Mouse (Mus musculus) kidney, adult 2 months (tissue): Measurements from ENCODE around the gene Gpr137. TPM values are rescaled to one million over a fixed set of nuclear protein-coding genes. Genes with fewer than 3 reads are reported as not detected.
"Not testable (repeated sequence)": the region's sequence is repeated elsewhere in the genome, so short reads cannot be mapped to it uniquely, and the experiment has no call there.

Experiments used
- DNase-seq: peaks from one replicate; pipeline ENCODE4 v3.0.0; 2021
- H3K27ac ChIP-seq: fragments of 200-500 bp; 2 replicates; pipeline ENCODE4 v1.5.1; 2012; ENCODE audit warnings: low read depth, low read length, control low read depth, inconsistent platforms; ENCODE audit not compliant: insufficient read depth
- H3K27me3 ChIP-seq: fragments of 200-500 bp; replicated peaks from 2 replicates; pipeline ENCODE4 v1.6.1; 2012; ENCODE audit warnings: mild to moderate bottlenecking, moderate library complexity, low read length, inconsistent platforms; ENCODE audit not compliant: control insufficient read depth, insufficient read depth
- H3K36me3 ChIP-seq: fragments of 200-500 bp; 2 replicates; pipeline ENCODE4 v1.6.1; 2012; ENCODE audit warnings: mild to moderate bottlenecking, moderate library complexity, low read length, inconsistent platforms; ENCODE audit not compliant: control insufficient read depth, insufficient read depth
- H3K4me1 ChIP-seq: fragments of 200-500 bp; 2 replicates; pipeline ENCODE4 v1.6.1; 2011; ENCODE audit warnings: low read length; ENCODE audit not compliant: control insufficient read depth, insufficient read depth
- H3K4me3 ChIP-seq: fragments of 200-500 bp; 2 replicates; pipeline ENCODE4 v1.5.1; 2011; ENCODE audit warnings: mild to moderate bottlenecking, low read depth, low read length, control low read depth; ENCODE audit not compliant: insufficient read depth
- CTCF ChIP-seq: fragments of 200-500 bp; conservative IDR thresholded peaks from 2 replicates; pipeline ENCODE4 v1.5.1; 2011; ENCODE audit warnings: low read depth, mild to moderate bottlenecking, control low read depth, low read length, moderate library complexity, mixed read lengths; ENCODE audit not compliant: insufficient read depth, insufficient read length
- POLR2A ChIP-seq: fragments of 200-500 bp; IDR thresholded peaks from one replicate; pipeline ENCODE4 v1.6.1; 2011; ENCODE audit warnings: low read depth, low read length, control low read depth
- WGBS: fragments of 180-500 bp; shearing (Covaris S2); methylation state at CpG from one replicate; pipeline ENCODE4 v1.1.7; 2018; 5-methylcytosine and 5-hydroxymethylcytosine counted together
- polyA plus RNA-seq: library from polyadenylated mRNA; depleted of rRNA; stranded (reverse); fragments of >200 nt; gene quantifications from 2 replicates; pipeline ENCODE4 v1.2.3, GENCODE M21; 2012

Gene Gpr137
- polyA plus RNA-seq, 1 experiment, result 78.4 TPM

GRCm38 (mm10) chr19:6913036-6913435, 29.2 kb downstream of the Gpr137 start:
- H3K4me3 ChIP-seq, result no peak overlapping the region
- H3K27ac ChIP-seq, result no peak overlapping the region
- H3K27me3 ChIP-seq, result no peaks in the 10 kb centered on the region
- peaks cover 3% of the 10 kb centered on the region; the same call in 1 of the 2 replicates for H3K4me1 ChIP-seq
- DNase-seq, result no peak
- WGBS, result 77% methylated on average over 6 of the region's 6 CpGs
- no peak for TF ChIP-seq CTCF
- H3K36me3 ChIP-seq, result peaks cover 3% of the 10 kb centered on the region; the same call in 1 of the 2 replicates

GRCm38 (mm10) chr19:6912205-6912970, 29.9 kb downstream of the Gpr137 start:
- 85% methylated on average over 15 of the region's 15 CpGs for WGBS
- Histone ChIP-seq H3K4me3 (no peak overlapping the region), H3K27me3 (no peaks in the 10 kb centered on the region), H3K27ac (no peak overlapping the region), H3K36me3 (peaks cover 3% of the 10 kb centered on the region), H3K4me1 (peaks cover 5% of the 10 kb centered on the region; the same call in 1 of the 2 replicates)
- no peak for DNase-seq
- no peak for TF ChIP-seq CTCF
- no peak for TF ChIP-seq POLR2A

- H3K36me3 ChIP-seq, result peaks cover 3% of the 10 kb centered on the region
- no peak overlapping the region for H3K27ac ChIP-seq
- peaks cover 12% of the 10 kb centered on the region; the same call in 1 of the 2 replicates for H3K4me1 ChIP-seq
- WGBS, result 76% methylated on average over 19 of the region's 19 CpGs
- no peak for DNase-seq
- H3K4me3 ChIP-seq, result no peak overlapping the region
- H3K27me3 ChIP-seq, result no peaks in the 10 kb centered on the region
- TF ChIP-seq POLR2A (no peak), CTCF (no peak)
These were observed 30.9 kb downstream of the Gpr137 start for GRCm38 (mm10) chr19:6911101-6912074.

GRCm38 (mm10) chr19:6910306-6910705, 32.0 kb downstream of the Gpr137 start:
- not testable (repeated sequence) for H3K27me3 ChIP-seq, H3K36me3 ChIP-seq
- H3K4me1 ChIP-seq, result peaks cover 19% of the 10 kb centered on the region; the same call in 1 of the 2 replicates
- H3K4me3 ChIP-seq, result peak overlapping the region; percentile 56
- under 1% methylated on average over 30 of the region's 30 CpGs for WGBS
- DNase-seq, result peak; percentile 77
- H3K27ac ChIP-seq, result peak overlapping the region; percentile 76

- TF ChIP-seq POLR2A (peak; percentile 97), CTCF (no peak)
- DNase-seq, result peak; percentile 96
- no peaks in the 10 kb centered on the region for H3K27me3 ChIP-seq
- peak within 1 kb of the TSS; percentile 76 for H3K27ac ChIP-seq
- under 1% methylated on average over 65 of the region's 65 CpGs for WGBS
- H3K36me3 ChIP-seq, result peaks cover 3% of the 10 kb centered on the region
- H3K4me1 ChIP-seq, result peaks cover 22% of the 10 kb centered on the region; the same call in 1 of the 2 replicates
- H3K4me3 ChIP-seq, result peak within 1 kb of the TSS; percentile 56
These were observed 32.6 kb downstream of the Gpr137 start, which contains the start of the genes Trmt112 and Prdx5 for GRCm38 (mm10) chr19:6909507-6910289. Trmt112 (plus strand) TSS chr19:6909698. Prdx5 (minus strand) TSS chr19:6910106.

GRCm38 (mm10) chr19:6909021-6909420, 33.3 kb downstream of the Gpr137 start:
- peaks cover 3% of the 10 kb centered on the region for H3K36me3 ChIP-seq
- peak overlapping the region; percentile 56 for H3K4me3 ChIP-seq
- H3K27ac ChIP-seq, result peak overlapping the region; percentile 72
- DNase-seq, result no peak
- no peak for TF ChIP-seq CTCF
- H3K4me1 ChIP-seq, result peaks cover 28% of the 10 kb centered on the region; the same call in 1 of the 2 replicates
- H3K27me3 ChIP-seq, result no peaks in the 10 kb centered on the region
- under 1% methylated on average over 11 of the region's 11 CpGs for WGBS
